Mouse (Mus musculus): ENCODE data around the gene Awat1. TPM values are rescaled to one million over a fixed set of nuclear protein-coding genes. Genes with fewer than 3 reads are reported as not detected.

The Awat1 gene
- not detected for polyA plus RNA-seq (2021)

GRCm38 (mm10) chrX:100571951-100572350, at the start of gene Awat1:
Gene Awat1 (plus strand): TSS chrX:100572251.
- in situ Hi-C loops (cut with MboI; ENCODE audit: low pct_unique_long_range_greater_than_20kb), result no loop called here
- ChIA-PET POLR2A (no interaction called here), CTCF (no interaction called here)
- peaks cover 20% of the 10 kb centered on the region for H3K27me3 ChIP-seq
- no peak for TF ChIP-seq CTCF (IDR thresholded peaks at IDR 0.05)
- ATAC-seq (no peak), DNase-seq (ENCODE audit: low read depth, low spot score) (no peak)

GRCm38 (mm10) chrX:100524471-100524870, 47.6 kb upstream of the Awat1 start, which contains the start of gene Dgat2l6:
Gene Dgat2l6 (plus strand): TSS chrX:100524838.
- no peak for TF ChIP-seq CTCF (IDR thresholded peaks at IDR 0.05)
- in situ Hi-C loops (cut with MboI; ENCODE audit: low pct_unique_long_range_greater_than_20kb), result no loop called here
- ChIA-PET POLR2A (interaction anchor here (0.5 kb wide), 1 partner anchor 29 kb away, joined by 5 read pairs; no protein-coding TSS in a partner anchor), CTCF (interaction anchor here (1.6 kb wide), 1 partner anchor 11 kb away, joined by 4 read pairs; no protein-coding TSS in a partner anchor)
- no peak for ATAC-seq
- H3K27me3 ChIP-seq, result peaks cover 43% of the 10 kb centered on the region
- DNase-seq (ENCODE audit: low read depth, low spot score), result no peak

GRCm38 (mm10) chrX:100556026-100556425, 16.0 kb upstream of the Awat1 start:
- in situ Hi-C loops (cut with MboI; ENCODE audit: low pct_unique_long_range_greater_than_20kb), result no loop called here
- H3K27me3 ChIP-seq, result peaks cover 39% of the 10 kb centered on the region
- no peak for TF ChIP-seq CTCF (IDR thresholded peaks at IDR 0.05)
- ChIA-PET CTCF (no interaction called here), POLR2A (no interaction called here)
- DNase-seq (ENCODE audit: low read depth, low spot score) (no peak), ATAC-seq (no peak)

- ATAC-seq, result no peak
- DNase-seq (ENCODE audit: low read depth, low spot score), result no peak
- no peak for TF ChIP-seq CTCF (IDR thresholded peaks at IDR 0.05)
- H3K27me3 ChIP-seq, result peaks cover 22% of the 10 kb centered on the region
- in situ Hi-C loops (cut with MboI; ENCODE audit: low pct_unique_long_range_greater_than_20kb), result no loop called here
- POLR2A ChIA-PET, result no interaction called here
- CTCF ChIA-PET, result interaction anchor here (1.3 kb wide), 1 partner anchor 10 kb away, joined by 3 read pairs; no protein-coding TSS in a partner anchor
These were observed 6.4 kb upstream of the Awat1 start for GRCm38 (mm10) chrX:100565696-100566095.

- no peak for TF ChIP-seq CTCF (IDR thresholded peaks at IDR 0.05)
- ATAC-seq (no peak), DNase-seq (ENCODE audit: low read depth, low spot score) (no peak)
- H3K27me3 ChIP-seq, result peaks cover 56% of the 10 kb centered on the region
- in situ Hi-C loops (cut with MboI; ENCODE audit: low pct_unique_long_range_greater_than_20kb), result no loop called here
- CTCF ChIA-PET, result interaction anchor here (1.1 kb wide), 1 partner anchor 8 kb away, joined by 3 read pairs; no protein-coding TSS in a partner anchor
- POLR2A ChIA-PET, result no interaction called here
These were observed 22.7 kb downstream of the Awat1 start, which contains the start of gene P2ry4 for GRCm38 (mm10) chrX:100594791-100595190. Gene P2ry4 (minus strand): TSS chrX:100594869.

- ChIA-PET POLR2A (no interaction called here), CTCF (interaction anchor here (0.8 kb wide), 1 partner anchor 10 kb away, joined by 3 read pairs; no protein-coding TSS in a partner anchor)
- ATAC-seq (peak; percentile 67), DNase-seq (ENCODE audit: low read depth, low spot score) (no peak)
- H3K27me3 ChIP-seq, result peaks cover 46% of the 10 kb centered on the region
- in situ Hi-C loops (cut with MboI; ENCODE audit: low pct_unique_long_range_greater_than_20kb), result no loop called here
- peak; percentile 68 for TF ChIP-seq CTCF (IDR thresholded peaks at IDR 0.05)
These were observed 25.4 kb downstream of the Awat1 start for GRCm38 (mm10) chrX:100597439-100597838.

GRCm38 (mm10) chrX:100599755-100600154, 27.7 kb downstream of the Awat1 start:
- POLR2A ChIA-PET, result no interaction called here
- CTCF ChIA-PET, result no interaction called here
- in situ Hi-C loops (cut with MboI; ENCODE audit: low pct_unique_long_range_greater_than_20kb), result no loop called here

GRCm38 (mm10) chrX:100605314-100605713, 33.3 kb downstream of the Awat1 start, which contains the start of gene Arr3:
Gene Arr3 (plus strand): TSS chrX:100605497.
- no peak for DNase-seq (ENCODE audit: low read depth, low spot score)
- H3K27me3 ChIP-seq, result peaks cover 39% of the 10 kb centered on the region
- ATAC-seq, result no peak
- TF ChIP-seq CTCF (IDR thresholded peaks at IDR 0.05), result no peak
- in situ Hi-C loops (cut with MboI; ENCODE audit: low pct_unique_long_range_greater_than_20kb), result no loop called here
- CTCF ChIA-PET, result no interaction called here
- POLR2A ChIA-PET, result no interaction called here

More at GRCm38 (mm10) chrX:100599755-100600154, 27.7 kb downstream of the Awat1 start:
- no peak for TF ChIP-seq CTCF (IDR thresholded peaks at IDR 0.05)
- no peak for DNase-seq (ENCODE audit: low read depth, low spot score)
- no peak for ATAC-seq
- H3K27me3 ChIP-seq, result peaks cover 37% of the 10 kb centered on the region

GRCm38 (mm10) chrX:100618488-100618887, 46.4 kb downstream of the Awat1 start:
- POLR2A ChIA-PET, result no interaction called here
- ATAC-seq (no peak), DNase-seq (ENCODE audit: low read depth, low spot score) (no peak)
- no peak for TF ChIP-seq CTCF (IDR thresholded peaks at IDR 0.05)
- CTCF ChIA-PET, result interaction anchor here (0.6 to 1.2 kb wide), 3 partner anchors 9 to 16 kb away, joined by 3 read pairs; no protein-coding TSS in a partner anchor
- in situ Hi-C loops (cut with MboI; ENCODE audit: low pct_unique_long_range_greater_than_20kb), result no loop called here
- H3K27me3 ChIP-seq, result peaks cover 8% of the 10 kb centered on the region

- H3K27me3 ChIP-seq, result peaks cover 12% of the 10 kb centered on the region
- ChIA-PET CTCF (interaction anchor here (1.4 to 1.5 kb wide), 2 partner anchors 8 to 23 kb away, joined by 3 read pairs; no protein-coding TSS in a partner anchor), POLR2A (no interaction called here)
- in situ Hi-C loops (cut with MboI; ENCODE audit: low pct_unique_long_range_greater_than_20kb), result loop anchor here (10.0 kb wide), 1 partner anchor 113 kb away; no protein-coding TSS in a partner anchor
- ATAC-seq (no peak), DNase-seq (ENCODE audit: low read depth, low spot score) (no peak)
- TF ChIP-seq CTCF (IDR thresholded peaks at IDR 0.05), result no peak
These were observed 49.3 kb downstream of the Awat1 start for GRCm38 (mm10) chrX:100621366-100621765.

GRCm38 (mm10) chrX:100624242-100624641, 52.2 kb downstream of the Awat1 start:
- peaks cover 12% of the 10 kb centered on the region for H3K27me3 ChIP-seq
- ChIA-PET CTCF (no interaction called here), POLR2A (no interaction called here)
- DNase-seq (ENCODE audit: low read depth, low spot score) (no peak), ATAC-seq (no peak)
- TF ChIP-seq CTCF (IDR thresholded peaks at IDR 0.05), result no peak
- in situ Hi-C loops (cut with MboI; ENCODE audit: low pct_unique_long_range_greater_than_20kb), result loop anchor here (10.0 kb wide), 1 partner anchor 111 kb away; no protein-coding TSS in a partner anchor
